Mouse (Mus musculus) liver, embryonic 13.5 days (tissue): ENCODE data around the gene Klhl2. TPM values are rescaled to one million over a fixed set of nuclear protein-coding genes. Genes with fewer than 3 reads are reported as not detected.

ENCODE experiments used
- ATAC-seq: fragments of 200-750 bp; cut with Nextera tagmentation; 2 replicates; pipeline ENCODE4 v1.8.0; 2017; ENCODE audit warnings: low read depth, mild to moderate bottlenecking, moderate number of reproducible peaks, moderate library complexity
- DNase-seq: peaks from one replicate; pipeline ENCODE4 v3.0.0; 2022
- H3K27ac ChIP-seq: fragments of 300-500 bp; sonication (generic); 2 replicates; pipeline ENCODE4 v1.5.1; 2015; ENCODE audit warnings: moderate library complexity, mild to moderate bottlenecking, inconsistent platforms
- H3K27me3 ChIP-seq: fragments of 300-500 bp; sonication (generic); 2 replicates; pipeline ENCODE4 v1.6.1; 2015; ENCODE audit warnings: mild to moderate bottlenecking, inconsistent platforms
- H3K36me3 ChIP-seq: fragments of 300-500 bp; sonication (generic); 2 replicates; pipeline ENCODE4 v1.6.1; 2015; ENCODE audit warnings: mild to moderate bottlenecking, inconsistent platforms
- H3K4me1 ChIP-seq: fragments of 300-500 bp; sonication (generic); replicated peaks from 2 replicates; pipeline ENCODE4 v1.6.1; 2015; ENCODE audit warnings: inconsistent platforms
- H3K4me2 ChIP-seq: fragments of 300-500 bp; sonication (generic); 2 replicates; pipeline ENCODE4 v1.6.1; 2015; ENCODE audit warnings: inconsistent platforms, mild to moderate bottlenecking, moderate library complexity
- H3K4me3 ChIP-seq: fragments of 300-500 bp; sonication (generic); replicated peaks from 2 replicates; pipeline ENCODE4 v1.5.1; 2015; ENCODE audit warnings: mild to moderate bottlenecking, inconsistent platforms
- H3K9ac ChIP-seq: fragments of 300-500 bp; sonication (generic); 2 replicates; pipeline ENCODE4 v1.6.1; 2015; ENCODE audit warnings: mild to moderate bottlenecking, inconsistent platforms
- H3K9me3 ChIP-seq: fragments of 300-500 bp; sonication (generic); replicated peaks from 2 replicates; pipeline ENCODE4 v1.6.1; 2016; ENCODE audit warnings: inconsistent platforms
- WGBS: fragments of 180-500 bp; shearing (Covaris S2); methylation state at CpG from one replicate; pipeline ENCODE4 v1.1.7; 2015; ENCODE audit not compliant: insufficient replicate concordance; 5-methylcytosine and 5-hydroxymethylcytosine counted together
- polyA plus RNA-seq: library from polyadenylated mRNA; unstranded; fragments of >200 nt; fragmentation: Nextera tagmentation; extraction: Ambion mirVana; gene quantifications from 2 replicates; pipeline ENCODE4 v1.2.1, GENCODE M21; 2015

Gene Klhl2
- polyA plus RNA-seq, 1 experiment from 2014 or later, result 4.0 TPM

GRCm38 (mm10) chr8:64732596-64732995, 117.2 kb downstream of the Klhl2 start:
- 20% methylated on average over 9 of the region's 9 CpGs for WGBS

DNA sequence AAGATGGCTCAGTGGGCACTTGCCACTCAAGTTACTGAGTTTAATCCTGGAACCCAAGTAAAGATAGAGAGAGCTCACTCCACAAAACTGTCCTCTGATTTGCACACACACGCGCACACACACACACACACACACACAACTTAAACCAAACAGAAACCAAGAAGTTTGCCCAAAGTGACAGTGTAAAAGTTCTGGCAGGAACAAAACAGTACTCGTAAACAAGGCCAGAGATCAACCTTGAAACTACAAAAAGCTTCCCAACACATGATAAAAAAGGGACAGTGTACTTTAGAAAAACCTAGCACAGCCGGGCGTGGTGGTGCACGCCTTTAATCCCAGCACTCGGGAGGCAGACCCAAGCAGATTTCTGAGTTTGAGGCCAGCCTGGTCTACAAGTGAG, 121.7 kb downstream of the Klhl2 start:
- Histone ChIP-seq H3K4me1 (peaks cover 18% of the 10 kb centered on the region), H3K4me2 (no peak overlapping the region), H3K36me3 (peaks cover 39% of the 10 kb centered on the region), H3K9me3 (no peaks in the 10 kb centered on the region), H3K27ac (no peak overlapping the region), H3K9ac (no peak overlapping the region), H3K27me3 (no peaks in the 10 kb centered on the region), H3K4me3 (no peak overlapping the region)
- WGBS, result 79% methylated on average over 7 of the region's 7 CpGs
- DNase-seq (no peak), ATAC-seq (no peak)

More at GRCm38 (mm10) chr8:64732596-64732995, 117.2 kb downstream of the Klhl2 start:
- Histone ChIP-seq H3K9me3 (no peaks in the 10 kb centered on the region), H3K27ac (peak overlapping the region; percentile 80; the same call in 1 of the 2 replicates), H3K27me3 (no peaks in the 10 kb centered on the region), H3K36me3 (peaks cover 14% of the 10 kb centered on the region), H3K4me3 (peak overlapping the region; percentile 79), H3K4me2 (peak overlapping the region; percentile 85), H3K9ac (peak overlapping the region; percentile 81), H3K4me1 (peaks cover 29% of the 10 kb centered on the region)
- ATAC-seq (no peak), DNase-seq (no peak)

DNA sequence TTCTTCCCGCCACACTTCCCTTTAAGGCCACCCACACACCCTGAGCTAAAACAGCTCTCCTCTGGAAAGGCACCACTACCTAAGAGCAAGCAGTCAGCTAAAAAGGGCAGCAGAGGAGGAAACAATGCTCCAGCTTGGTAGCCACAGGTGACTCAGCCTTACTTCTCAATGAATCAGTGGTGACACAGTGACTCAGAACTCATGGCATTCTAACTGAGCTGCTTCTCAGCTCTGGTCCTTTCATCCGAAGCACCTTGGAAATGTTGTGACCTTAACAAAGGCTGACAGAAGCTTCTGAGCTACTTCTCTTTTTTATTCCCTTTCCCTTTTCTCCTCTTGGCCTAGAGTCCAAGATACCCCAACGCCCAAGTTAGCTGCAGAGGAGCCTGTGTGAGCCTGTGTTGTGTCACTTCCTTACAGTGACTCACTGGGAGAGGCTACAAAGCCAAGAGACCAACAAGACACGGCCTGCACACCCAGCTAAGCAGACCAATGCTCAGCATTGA, 123.6 kb downstream of the Klhl2 start:
- Histone ChIP-seq H3K9ac (no peak overlapping the region), H3K4me2 (no peak overlapping the region), H3K36me3 (peaks cover 51% of the 10 kb centered on the region), H3K27me3 (no peaks in the 10 kb centered on the region), H3K27ac (no peak overlapping the region), H3K9me3 (no peaks in the 10 kb centered on the region), H3K4me3 (no peak overlapping the region), H3K4me1 (peaks cover 4% of the 10 kb centered on the region; the same call in 1 of the 2 replicates)
- 57% methylated on average over 4 of the region's 4 CpGs for WGBS
- ATAC-seq (no peak), DNase-seq (no peak)

GRCm38 (mm10) chr8:64723206-64723605, 126.6 kb downstream of the Klhl2 start:
- Histone ChIP-seq H3K9ac (no peak overlapping the region), H3K27me3 (no peaks in the 10 kb centered on the region), H3K36me3 (peaks cover 64% of the 10 kb centered on the region), H3K4me1 (peaks cover 2% of the 10 kb centered on the region; the same call in 1 of the 2 replicates), H3K9me3 (no peaks in the 10 kb centered on the region), H3K27ac (no peak overlapping the region), H3K4me2 (no peak overlapping the region), H3K4me3 (no peak overlapping the region)
- DNase-seq (no peak), ATAC-seq (no peak)
- 73% methylated on average over 2 of the region's 2 CpGs for WGBS

- Histone ChIP-seq H3K4me3 (no peak overlapping the region), H3K27me3 (no peaks in the 10 kb centered on the region), H3K4me1 (no peaks in the 10 kb centered on the region), H3K9me3 (no peaks in the 10 kb centered on the region), H3K27ac (no peak overlapping the region), H3K9ac (no peak overlapping the region), H3K36me3 (peaks cover 46% of the 10 kb centered on the region), H3K4me2 (no peak overlapping the region)
- DNase-seq (no peak), ATAC-seq (no peak)
- WGBS, result 80% methylated on average over 7 of the region's 7 CpGs
Measured at GRCm38 (mm10) chr8:64717868-64718267, 131.9 kb downstream of the Klhl2 start.

DNA sequence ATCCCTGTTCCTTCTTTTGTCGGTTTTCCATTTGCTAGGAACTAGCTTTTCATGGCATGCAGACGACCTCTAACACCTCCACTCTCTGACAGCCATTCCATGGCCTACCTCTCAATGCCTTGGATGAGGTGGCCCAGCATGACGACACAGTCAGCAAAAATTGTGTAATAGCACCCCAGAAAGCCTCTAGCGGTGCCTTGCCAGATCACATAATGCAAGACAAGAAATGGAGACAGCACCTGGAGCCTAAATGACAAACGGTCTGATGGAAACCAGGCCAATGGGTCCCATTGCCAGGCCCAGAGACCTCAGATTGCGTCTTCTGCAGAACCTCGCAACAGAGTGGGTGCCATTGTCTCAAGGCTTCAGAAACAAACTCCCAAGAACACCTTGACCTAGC, 137.3 kb downstream of the Klhl2 start:
- Histone ChIP-seq H3K4me3 (no peak overlapping the region), H3K4me2 (no peak overlapping the region), H3K36me3 (peaks cover 8% of the 10 kb centered on the region), H3K27ac (no peak overlapping the region), H3K27me3 (no peaks in the 10 kb centered on the region), H3K9me3 (no peaks in the 10 kb centered on the region), H3K4me1 (0 out of 2 replicates have a peak, but pooled peaks cover 2% of the 10 kb centered on the region), H3K9ac (no peak overlapping the region)
- WGBS, result 73% methylated on average over 7 of the region's 7 CpGs
- DNase-seq (no peak), ATAC-seq (no peak)

GRCm38 (mm10) chr8:64711544-64711943, 138.3 kb downstream of the Klhl2 start:
- no peaks in the 10 kb centered on the region for H3K27me3 ChIP-seq
- ATAC-seq (no peak), DNase-seq (no peak)
- no peak overlapping the region for H3K9ac ChIP-seq
- 14% methylated on average over 1 of the region's 1 CpGs for WGBS
- H3K4me1 ChIP-seq, result 0 out of 2 replicates have a peak, but pooled peaks cover 2% of the 10 kb centered on the region
- no peaks in the 10 kb centered on the region for H3K9me3 ChIP-seq
- no peak overlapping the region for H3K4me2 ChIP-seq
- no peak overlapping the region for H3K4me3 ChIP-seq
- H3K36me3 ChIP-seq, result peaks cover 2% of the 10 kb centered on the region
- H3K27ac ChIP-seq, result no peak overlapping the region

GRCm38 (mm10) chr8:64707481-64707880, 142.3 kb downstream of the Klhl2 start:
- Histone ChIP-seq H3K4me1 (0 out of 2 replicates have a peak, but pooled peaks cover 2% of the 10 kb centered on the region), H3K4me3 (no peak overlapping the region), H3K9ac (no peak overlapping the region), H3K9me3 (no peaks in the 10 kb centered on the region), H3K36me3 (no peaks in the 10 kb centered on the region), H3K27me3 (no peaks in the 10 kb centered on the region), H3K4me2 (no peak overlapping the region), H3K27ac (no peak overlapping the region)
- DNase-seq (no peak), ATAC-seq (no peak)

GRCm38 (mm10) chr8:64703191-64703590, 146.6 kb downstream of the Klhl2 start:
- WGBS, result 53% methylated on average over 1 of the region's 1 CpGs
- no peak overlapping the region for H3K4me2 ChIP-seq

DNA sequence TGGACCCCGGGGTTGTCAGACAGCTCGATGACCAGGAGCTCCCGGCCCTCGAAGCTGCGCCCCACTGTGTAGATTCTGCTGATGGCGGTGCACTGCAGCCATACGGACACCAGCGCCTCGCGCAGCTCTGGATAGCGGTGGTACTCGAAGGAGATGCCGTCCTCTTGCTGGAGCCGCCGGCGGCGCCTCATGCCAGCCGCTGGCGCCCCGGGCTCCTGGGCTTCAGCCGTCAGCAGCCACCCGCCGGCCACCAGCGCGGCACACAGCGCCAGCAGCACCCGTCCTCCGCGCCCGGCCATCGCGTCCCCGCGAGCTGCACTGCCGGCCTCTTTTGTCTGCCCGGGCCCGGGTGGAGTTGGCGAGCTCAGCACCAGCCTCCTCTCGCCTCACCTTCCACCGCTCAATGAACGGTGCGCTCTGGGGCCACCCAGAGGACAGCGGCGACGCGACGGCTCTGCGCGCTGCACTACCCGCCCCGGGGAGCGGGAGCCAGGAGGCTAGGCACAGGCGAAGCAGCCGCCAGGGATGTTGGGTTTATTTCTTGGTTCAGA, 157.1 kb downstream of the Klhl2 start, which contains the start of gene Cpe:
Gene Cpe (minus strand): TSS at position 404 of the 551 bp plus-strand sequence.
- Histone ChIP-seq H3K4me3 (peak within 1 kb of the TSS; percentile 43), H3K4me2 (peak within 1 kb of the TSS; percentile 63), H3K9me3 (no peaks in the 10 kb centered on the region), H3K36me3 (no peaks in the 10 kb centered on the region), H3K27me3 (peaks cover 33% of the 10 kb centered on the region), H3K4me1 (no peaks in the 10 kb centered on the region), H3K27ac (no peak within 1 kb of the TSS), H3K9ac (no peak within 1 kb of the TSS)
- peak; percentile 78 for ATAC-seq
- WGBS, result under 1% methylated on average over 54 of the region's 54 CpGs
- DNase-seq, result no peak

More at GRCm38 (mm10) chr8:64703191-64703590, 146.6 kb downstream of the Klhl2 start:
- no peaks in the 10 kb centered on the region for H3K36me3 ChIP-seq
- ATAC-seq (no peak), DNase-seq (no peak)
- no peak overlapping the region for H3K27ac ChIP-seq
- no peak overlapping the region for H3K9ac ChIP-seq
- no peaks in the 10 kb centered on the region for H3K9me3 ChIP-seq
- H3K4me1 ChIP-seq, result no peaks in the 10 kb centered on the region
- no peaks in the 10 kb centered on the region for H3K27me3 ChIP-seq
- H3K4me3 ChIP-seq, result no peak overlapping the region

- no peak overlapping the region for H3K27ac ChIP-seq
- H3K27me3 ChIP-seq, result peaks cover 33% of the 10 kb centered on the region
- H3K36me3 ChIP-seq, result no peaks in the 10 kb centered on the region
- H3K9ac ChIP-seq, result no peak overlapping the region
- WGBS, result 12% methylated on average over 16 of the region's 16 CpGs
- H3K9me3 ChIP-seq, result no peaks in the 10 kb centered on the region
- H3K4me3 ChIP-seq, result peak overlapping the region; percentile 43
- H3K4me1 ChIP-seq, result no peaks in the 10 kb centered on the region
- H3K4me2 ChIP-seq, result peak overlapping the region; percentile 63
- DNase-seq, result no peak
- no peak for ATAC-seq
Measured at GRCm38 (mm10) chr8:64691591-64692401, 158.0 kb downstream of the Klhl2 start.
